Mouse (Mus musculus): ENCODE measurements at regions not wholly inside any gene's neighbourhood (a gene's known extent, or its start where the extent isn't known, plus 50 kb on each side); places are given as distances from the start of the nearest gene placed in this dataset.

DNA sequence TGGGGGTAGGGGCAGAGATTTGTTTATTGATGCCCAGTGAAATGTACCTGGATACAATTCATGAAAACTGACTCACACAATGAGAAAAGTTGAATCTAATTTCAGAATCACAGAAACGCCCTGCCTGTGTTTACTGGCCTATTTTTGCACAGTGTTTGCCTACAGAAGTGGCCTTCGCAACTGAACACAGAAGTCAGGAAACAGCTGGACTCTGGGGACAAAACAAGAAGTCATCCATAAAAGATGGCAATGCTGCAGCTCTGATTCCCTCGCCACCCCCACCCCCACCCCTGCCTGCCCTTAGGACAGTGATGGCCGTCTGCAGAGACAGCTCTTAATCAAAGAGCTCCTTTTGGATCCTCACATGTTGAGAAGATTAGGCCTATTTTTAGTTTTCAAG, 150.0 kb upstream of the Galnt5 start:
- no peak overlapping the region for H3K4me3 ChIP-seq (ENCODE audit: low read depth, low read length)
- DNase-seq (ENCODE audit: low spot score) = no peak
- no peaks in the 10 kb centered on the region for H3K4me1 ChIP-seq (ENCODE audit: insufficient read depth, low read depth, low read length)
- no peaks in the 10 kb centered on the region for H3K27me3 ChIP-seq (ENCODE audit: insufficient read depth, low read length)
- ATAC-seq (ENCODE audit: extremely low read depth, insufficient number of reproducible peaks, low FRiP score, poor library complexity, severe bottlenecking) = no peak
- no peaks in the 10 kb centered on the region for H3K36me3 ChIP-seq (replicated peaks)
- no peaks in the 10 kb centered on the region for H3K9me3 ChIP-seq (replicated peaks)
- no peak for TF ChIP-seq GATA2 (IDR thresholded peaks at IDR 0.05; ENCODE audit: borderline replicate concordance, low read depth, low read length)
- TF ChIP-seq CTCF (IDR thresholded peaks at IDR 0.05; ENCODE audit: low read depth, low read length) = no peak
- TF ChIP-seq TAL1 (conservative IDR thresholded peaks at IDR 0.05; ENCODE audit: low read depth, low read length) = no peak
- no peak for TF ChIP-seq POLR2AphosphoS5 (IDR thresholded peaks at IDR 0.05; ENCODE audit: insufficient replicate concordance, low read depth, low read length)
- no peak for TF ChIP-seq GATA1 (IDR thresholded peaks at IDR 0.05; ENCODE audit: borderline replicate concordance, low read length)

DNA sequence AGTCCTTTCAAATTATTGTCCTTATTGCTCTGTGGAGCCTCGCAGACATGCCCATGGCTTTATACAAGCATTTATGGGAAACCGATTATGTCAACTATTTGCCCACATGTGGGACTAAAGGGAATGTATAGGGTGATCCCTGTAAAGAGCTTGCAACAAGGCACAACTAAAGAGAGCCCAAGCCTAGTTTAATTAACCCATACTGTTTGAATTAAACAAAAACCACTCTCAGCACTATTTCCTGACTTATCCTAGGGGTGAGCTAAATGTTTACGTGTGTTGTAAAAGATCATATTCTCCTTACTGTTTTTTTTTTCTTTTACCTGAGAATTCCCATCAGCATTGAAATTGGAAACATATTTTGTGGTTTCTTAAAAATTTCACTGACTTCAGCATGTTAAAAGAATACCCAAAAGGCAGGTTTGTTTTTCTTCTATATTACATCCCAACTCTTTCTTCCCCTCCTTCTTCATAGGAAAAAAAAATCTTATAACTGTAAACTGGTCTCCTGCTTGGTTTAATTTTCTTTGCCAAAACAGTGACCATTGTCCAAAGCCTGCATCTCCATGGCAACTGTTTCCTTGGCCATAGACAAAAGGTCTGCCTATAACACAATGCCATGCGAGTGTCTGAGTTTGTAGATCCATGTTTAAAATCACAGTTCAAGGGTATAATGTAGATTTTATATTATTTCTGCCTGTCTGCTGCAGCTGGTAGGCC, 148.2 kb upstream of the Galnt5 start:
- TF ChIP-seq CTCF (IDR thresholded peaks at IDR 0.05; ENCODE audit: low read depth, low read length) (no peak), TAL1 (conservative IDR thresholded peaks at IDR 0.05; ENCODE audit: low read depth, low read length) (no peak), POLR2AphosphoS5 (IDR thresholded peaks at IDR 0.05; ENCODE audit: insufficient replicate concordance, low read depth, low read length) (no peak), GATA2 (IDR thresholded peaks at IDR 0.05; ENCODE audit: borderline replicate concordance, low read depth, low read length) (no peak)
- ATAC-seq (ENCODE audit: extremely low read depth, insufficient number of reproducible peaks, low FRiP score, poor library complexity, severe bottlenecking) (no peak), DNase-seq (ENCODE audit: low spot score) (no peak)
- Histone ChIP-seq H3K27me3 (ENCODE audit: insufficient read depth, low read length) (no peaks in the 10 kb centered on the region), H3K4me3 (ENCODE audit: low read depth, low read length) (no peak overlapping the region), H3K36me3 (replicated peaks) (no peaks in the 10 kb centered on the region), H3K4me1 (ENCODE audit: insufficient read depth, low read depth, low read length) (no peaks in the 10 kb centered on the region), H3K9me3 (replicated peaks) (no peaks in the 10 kb centered on the region)

DNA sequence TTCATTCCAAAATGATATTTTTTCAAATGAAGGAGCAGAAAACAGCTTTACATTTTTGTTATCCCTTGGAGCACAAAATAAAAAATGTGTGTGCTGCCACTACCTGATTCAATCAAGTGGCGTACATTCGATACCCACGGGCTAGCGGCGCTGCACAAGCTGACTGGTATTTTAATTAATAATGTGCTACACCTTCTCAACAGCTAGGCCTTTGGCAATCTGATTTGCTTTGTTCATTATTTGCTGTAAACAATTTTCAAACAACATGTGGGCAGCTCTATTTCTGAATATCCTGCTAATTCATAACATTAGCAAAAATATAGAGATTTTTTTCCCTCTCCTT, 147.7 kb upstream of the Galnt5 start:
- DNase-seq (ENCODE audit: low spot score) = no peak
- Histone ChIP-seq H3K4me3 (ENCODE audit: low read depth, low read length) (no peak overlapping the region), H3K36me3 (replicated peaks) (no peaks in the 10 kb centered on the region), H3K9me3 (replicated peaks) (no peaks in the 10 kb centered on the region), H3K4me1 (ENCODE audit: insufficient read depth, low read depth, low read length) (no peaks in the 10 kb centered on the region), H3K27me3 (ENCODE audit: insufficient read depth, low read length) (no peaks in the 10 kb centered on the region)
- ATAC-seq (ENCODE audit: extremely low read depth, insufficient number of reproducible peaks, low FRiP score, poor library complexity, severe bottlenecking) = no peak
- no peak for TF ChIP-seq TAL1 (conservative IDR thresholded peaks at IDR 0.05; ENCODE audit: low read depth, low read length)
- no peak for TF ChIP-seq CTCF (IDR thresholded peaks at IDR 0.05; ENCODE audit: low read depth, low read length)
- no peak for TF ChIP-seq GATA1 (IDR thresholded peaks at IDR 0.05; ENCODE audit: borderline replicate concordance, low read length)
- no peak for TF ChIP-seq POLR2AphosphoS5 (IDR thresholded peaks at IDR 0.05; ENCODE audit: insufficient replicate concordance, low read depth, low read length)
- no peak for TF ChIP-seq GATA2 (IDR thresholded peaks at IDR 0.05; ENCODE audit: borderline replicate concordance, low read depth, low read length)

DNA sequence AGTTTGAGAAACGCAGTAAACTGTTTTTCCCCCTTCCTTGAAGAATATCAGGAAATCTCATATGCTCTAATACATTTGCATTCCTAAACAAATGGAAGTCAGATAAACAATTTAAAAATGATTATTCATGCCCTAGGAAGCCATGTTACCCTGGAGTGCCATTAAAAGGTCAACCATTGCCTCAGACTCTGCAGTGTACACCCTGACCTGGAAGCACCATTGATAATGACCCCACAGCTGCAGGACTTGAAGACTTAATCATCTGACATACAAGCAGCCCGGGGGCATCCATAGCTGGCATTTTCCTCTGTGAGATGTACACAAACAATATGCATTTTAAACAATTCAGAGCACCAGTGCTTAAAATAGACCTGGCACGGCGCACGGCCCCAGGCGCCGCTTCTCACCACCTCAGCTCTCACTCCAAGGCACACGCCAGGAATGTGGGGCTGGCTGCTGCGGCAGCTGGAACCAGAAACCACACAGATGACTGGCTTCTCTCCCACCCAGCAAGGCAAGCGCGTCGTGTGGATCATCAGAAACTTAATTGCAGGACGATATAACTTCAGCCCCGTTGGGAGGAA, 141.1 kb upstream of the Galnt5 start:
- no peak for DNase-seq (ENCODE audit: low spot score)
- TF ChIP-seq CTCF (IDR thresholded peaks at IDR 0.05; ENCODE audit: low read depth, low read length) (no peak), TAL1 (conservative IDR thresholded peaks at IDR 0.05; ENCODE audit: low read depth, low read length) (no peak), POLR2AphosphoS5 (IDR thresholded peaks at IDR 0.05; ENCODE audit: insufficient replicate concordance, low read depth, low read length) (no peak), GATA2 (IDR thresholded peaks at IDR 0.05; ENCODE audit: borderline replicate concordance, low read depth, low read length) (no peak), GATA1 (IDR thresholded peaks at IDR 0.05; ENCODE audit: borderline replicate concordance, low read length) (no peak)
- Histone ChIP-seq H3K36me3 (replicated peaks) (no peaks in the 10 kb centered on the region), H3K4me3 (ENCODE audit: low read depth, low read length) (no peak overlapping the region), H3K9me3 (replicated peaks) (no peaks in the 10 kb centered on the region), H3K4me1 (ENCODE audit: insufficient read depth, low read depth, low read length) (no peaks in the 10 kb centered on the region), H3K27me3 (ENCODE audit: insufficient read depth, low read length) (no peaks in the 10 kb centered on the region)
- ATAC-seq (ENCODE audit: extremely low read depth, insufficient number of reproducible peaks, low FRiP score, poor library complexity, severe bottlenecking) = no peak

DNA sequence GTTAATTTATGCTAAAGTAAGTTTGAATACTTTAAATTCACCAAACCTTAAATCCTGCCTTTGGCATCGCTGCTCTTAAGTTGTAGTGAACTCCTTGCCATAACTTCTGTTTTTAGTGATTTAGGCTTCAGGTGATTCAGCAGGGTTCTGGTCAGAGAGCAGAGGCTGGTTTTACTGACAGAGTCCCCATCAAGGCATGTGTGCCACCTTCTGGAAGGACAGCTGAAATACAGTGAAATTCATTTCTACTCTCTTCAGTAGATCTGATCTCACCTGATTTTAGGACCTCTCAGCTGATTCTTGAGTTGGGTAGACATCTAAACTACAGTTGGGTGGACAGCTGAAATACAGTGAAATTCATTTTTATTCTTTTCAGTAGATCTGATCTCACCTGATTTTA, 132.4 kb upstream of the Galnt5 start:
- no peaks in the 10 kb centered on the region for H3K36me3 ChIP-seq (replicated peaks)
- no peaks in the 10 kb centered on the region for H3K4me1 ChIP-seq (ENCODE audit: insufficient read depth, low read depth, low read length)
- H3K9me3 ChIP-seq (replicated peaks) = no peaks in the 10 kb centered on the region
- TF ChIP-seq POLR2AphosphoS5 (IDR thresholded peaks at IDR 0.05; ENCODE audit: insufficient replicate concordance, low read depth, low read length) = no peak
- TF ChIP-seq GATA1 (IDR thresholded peaks at IDR 0.05; ENCODE audit: borderline replicate concordance, low read length) = no peak
- TF ChIP-seq TAL1 (conservative IDR thresholded peaks at IDR 0.05; ENCODE audit: low read depth, low read length) = no peak
- no peak for TF ChIP-seq GATA2 (IDR thresholded peaks at IDR 0.05; ENCODE audit: borderline replicate concordance, low read depth, low read length)
- no peak for TF ChIP-seq CTCF (IDR thresholded peaks at IDR 0.05; ENCODE audit: low read depth, low read length)
- DNase-seq (ENCODE audit: low spot score) = no peak
- ATAC-seq (ENCODE audit: extremely low read depth, insufficient number of reproducible peaks, low FRiP score, poor library complexity, severe bottlenecking) = no peak
- H3K27me3 ChIP-seq (ENCODE audit: insufficient read depth, low read length) = no peaks in the 10 kb centered on the region
- no peak overlapping the region for H3K4me3 ChIP-seq (ENCODE audit: low read depth, low read length)

DNA sequence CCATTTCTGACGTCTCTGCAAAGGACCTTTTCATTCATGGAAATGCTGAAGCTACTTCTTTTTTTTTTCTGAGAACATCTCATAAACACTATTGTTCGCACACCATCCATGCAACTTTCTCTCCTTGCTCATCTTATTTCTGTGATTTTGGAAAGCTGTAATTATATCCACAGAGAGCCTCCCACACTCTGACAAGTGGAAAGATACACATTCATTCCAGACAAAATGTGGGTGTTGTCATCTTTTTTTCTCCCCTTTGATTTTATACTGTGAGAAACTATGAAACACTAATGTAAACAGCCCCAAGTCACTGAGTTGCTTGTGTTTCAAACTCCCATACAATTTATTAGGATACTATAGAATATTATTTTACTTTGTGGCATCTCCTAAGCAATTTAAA, 129.6 kb upstream of the Galnt5 start:
- ATAC-seq (ENCODE audit: extremely low read depth, insufficient number of reproducible peaks, low FRiP score, poor library complexity, severe bottlenecking) = no peak
- TF ChIP-seq CTCF (IDR thresholded peaks at IDR 0.05; ENCODE audit: low read depth, low read length) (no peak), GATA1 (IDR thresholded peaks at IDR 0.05; ENCODE audit: borderline replicate concordance, low read length) (no peak), POLR2AphosphoS5 (IDR thresholded peaks at IDR 0.05; ENCODE audit: insufficient replicate concordance, low read depth, low read length) (no peak), GATA2 (IDR thresholded peaks at IDR 0.05; ENCODE audit: borderline replicate concordance, low read depth, low read length) (no peak), TAL1 (conservative IDR thresholded peaks at IDR 0.05; ENCODE audit: low read depth, low read length) (no peak)
- Histone ChIP-seq H3K36me3 (replicated peaks) (no peaks in the 10 kb centered on the region), H3K9me3 (replicated peaks) (no peaks in the 10 kb centered on the region), H3K27me3 (ENCODE audit: insufficient read depth, low read length) (no peaks in the 10 kb centered on the region), H3K4me3 (ENCODE audit: low read depth, low read length) (no peak overlapping the region), H3K4me1 (ENCODE audit: insufficient read depth, low read depth, low read length) (no peaks in the 10 kb centered on the region)
- no peak for DNase-seq (ENCODE audit: low spot score)

All from G1E (cell line).